Mouse (Mus musculus) midbrain, embryonic 10.5 days (tissue): Measurements from ENCODE around the gene Map3k14. TPM values are rescaled to one million over a fixed set of nuclear protein-coding genes. Genes with fewer than 3 reads are reported as not detected.

Experiments used
- DNase-seq: peaks from one replicate; pipeline ENCODE4 v3.0.0-alpha.2; 2017; ENCODE audit warnings: low spot score
- H3K27ac ChIP-seq: fragments of 300-500 bp; sonication (generic); replicated peaks from 2 replicates; pipeline ENCODE4 v1.5.1; 2016; ENCODE audit warnings: mild to moderate bottlenecking
- H3K27me3 ChIP-seq: fragments of 300-500 bp; sonication (generic); 2 replicates; pipeline ENCODE4 v1.6.1; 2016; ENCODE audit warnings: low read depth, mild to moderate bottlenecking; ENCODE audit not compliant: poor library complexity, severe bottlenecking
- H3K36me3 ChIP-seq: fragments of 300-500 bp; sonication (generic); 2 replicates; pipeline ENCODE4 v1.6.1; 2016; ENCODE audit warnings: mild to moderate bottlenecking, moderate library complexity
- H3K4me1 ChIP-seq: fragments of 300-500 bp; sonication (generic); 2 replicates; pipeline ENCODE4 v1.6.1; 2016
- H3K4me3 ChIP-seq: fragments of 300-500 bp; sonication (generic); 2 replicates; pipeline ENCODE4 v1.5.1; 2016; ENCODE audit warnings: mild to moderate bottlenecking, moderate library complexity
- H3K9me3 ChIP-seq: fragments of 300-500 bp; sonication (generic); replicated peaks from 2 replicates; pipeline ENCODE4 v1.6.1; 2016; ENCODE audit warnings: mild to moderate bottlenecking
- WGBS: fragments of 180-500 bp; shearing (Covaris S2); methylation state at CpG from one replicate; pipeline ENCODE4 v1.1.7; 2016; 5-methylcytosine and 5-hydroxymethylcytosine counted together
- polyA plus RNA-seq: library from polyadenylated mRNA; unstranded; fragments of >200 nt; fragmentation: Nextera tagmentation; extraction: Ambion mirVana; gene quantifications from 2 replicates; pipeline ENCODE4 v1.2.1, GENCODE M21; 2016

The Map3k14 gene
- polyA plus RNA-seq, 1 experiment from 2014 or later, result 4.4 TPM

GRCm38 (mm10) chr11:103250324-103250723, 16.9 kb downstream of the Map3k14 start:
- peaks cover 38% of the 10 kb centered on the region for H3K4me1 ChIP-seq
- H3K27ac ChIP-seq, result no peak overlapping the region
- no peaks in the 10 kb centered on the region for H3K36me3 ChIP-seq
- no peaks in the 10 kb centered on the region for H3K27me3 ChIP-seq
- no peak for DNase-seq
- no peaks in the 10 kb centered on the region for H3K9me3 ChIP-seq
- no peak overlapping the region for H3K4me3 ChIP-seq
- 94% methylated on average over 3 of the region's 3 CpGs for WGBS

GRCm38 (mm10) chr11:103249509-103249908, 17.8 kb downstream of the Map3k14 start:
- H3K36me3 ChIP-seq, result 0 out of 2 replicates have a peak, but pooled peaks cover 4% of the 10 kb centered on the region
- H3K4me3 ChIP-seq, result no peak overlapping the region
- DNase-seq, result no peak
- H3K27ac ChIP-seq, result no peak overlapping the region
- no peaks in the 10 kb centered on the region for H3K27me3 ChIP-seq
- no peaks in the 10 kb centered on the region for H3K9me3 ChIP-seq
- 75% methylated on average over 6 of the region's 6 CpGs for WGBS
- peaks cover 38% of the 10 kb centered on the region for H3K4me1 ChIP-seq

GRCm38 (mm10) chr11:103248837-103249236, 18.4 kb downstream of the Map3k14 start:
- H3K4me1 ChIP-seq, result peaks cover 38% of the 10 kb centered on the region
- H3K27me3 ChIP-seq, result no peaks in the 10 kb centered on the region
- 0 out of 2 replicates have a peak, but pooled peaks cover 5% of the 10 kb centered on the region for H3K36me3 ChIP-seq
- no peak overlapping the region for H3K4me3 ChIP-seq
- no peaks in the 10 kb centered on the region for H3K9me3 ChIP-seq
- H3K27ac ChIP-seq, result no peak overlapping the region
- WGBS, result 63% methylated on average over 5 of the region's 5 CpGs
- DNase-seq, result no peak

- WGBS, result 91% methylated on average over 11 of the region's 11 CpGs
- 0 out of 2 replicates have a peak, but pooled peaks cover 9% of the 10 kb centered on the region for H3K36me3 ChIP-seq
- peaks cover 32% of the 10 kb centered on the region for H3K4me1 ChIP-seq
- H3K9me3 ChIP-seq, result no peaks in the 10 kb centered on the region
- no peaks in the 10 kb centered on the region for H3K27me3 ChIP-seq
- no peak overlapping the region for H3K4me3 ChIP-seq
- H3K27ac ChIP-seq, result no peak overlapping the region
- DNase-seq, result no peak
Measured at GRCm38 (mm10) chr11:103247504-103248177, 19.6 kb downstream of the Map3k14 start.

- WGBS, result 92% methylated on average over 4 of the region's 4 CpGs
- Histone ChIP-seq H3K27ac (no peak overlapping the region), H3K4me1 (peaks cover 32% of the 10 kb centered on the region), H3K9me3 (no peaks in the 10 kb centered on the region), H3K27me3 (no peaks in the 10 kb centered on the region), H3K36me3 (peaks cover 14% of the 10 kb centered on the region), H3K4me3 (no peak overlapping the region)
- no peak for DNase-seq
Measured at GRCm38 (mm10) chr11:103246731-103247290, 20.5 kb downstream of the Map3k14 start.

- Histone ChIP-seq H3K36me3 (peaks cover 20% of the 10 kb centered on the region), H3K9me3 (no peaks in the 10 kb centered on the region), H3K27ac (0 out of 2 replicates have a peak overlapping the region, but pooled peaks have one; percentile 7), H3K4me3 (no peak overlapping the region), H3K4me1 (peaks cover 32% of the 10 kb centered on the region), H3K27me3 (no peaks in the 10 kb centered on the region)
- DNase-seq, result no peak
- WGBS, result 87% methylated on average over 10 of the region's 10 CpGs
Measured at GRCm38 (mm10) chr11:103246081-103246730, 21.1 kb downstream of the Map3k14 start.

- no peaks in the 10 kb centered on the region for H3K27me3 ChIP-seq
- WGBS, result 92% methylated on average over 4 of the region's 4 CpGs
- peaks cover 34% of the 10 kb centered on the region for H3K36me3 ChIP-seq
- peaks cover 31% of the 10 kb centered on the region for H3K4me1 ChIP-seq
- no peak overlapping the region for H3K4me3 ChIP-seq
- DNase-seq, result no peak
- no peaks in the 10 kb centered on the region for H3K9me3 ChIP-seq
- no peak overlapping the region for H3K27ac ChIP-seq
Measured at GRCm38 (mm10) chr11:103244856-103245255, 22.4 kb downstream of the Map3k14 start.

- H3K27ac ChIP-seq, result no peak overlapping the region
- 57% methylated on average over 7 of the region's 7 CpGs for WGBS
Measured at GRCm38 (mm10) chr11:103240740-103241139, 26.5 kb downstream of the Map3k14 start.

GRCm38 (mm10) chr11:103237757-103238156, 29.5 kb downstream of the Map3k14 start:
- Histone ChIP-seq H3K36me3 (peaks cover 72% of the 10 kb centered on the region), H3K27me3 (no peaks in the 10 kb centered on the region), H3K27ac (no peak overlapping the region), H3K9me3 (no peaks in the 10 kb centered on the region), H3K4me3 (no peak overlapping the region), H3K4me1 (0 out of 2 replicates have a peak, but pooled peaks cover 7% of the 10 kb centered on the region)
- DNase-seq, result no peak
- 73% methylated on average over 9 of the region's 9 CpGs for WGBS

More at GRCm38 (mm10) chr11:103240740-103241139, 26.5 kb downstream of the Map3k14 start:
- DNase-seq, result no peak
- H3K4me1 ChIP-seq, result no peaks in the 10 kb centered on the region; the same call in 1 of the 2 replicates
- no peaks in the 10 kb centered on the region for H3K27me3 ChIP-seq
- peaks cover 75% of the 10 kb centered on the region for H3K36me3 ChIP-seq
- no peak overlapping the region for H3K4me3 ChIP-seq
- H3K9me3 ChIP-seq, result no peaks in the 10 kb centered on the region

GRCm38 (mm10) chr11:103236903-103237302, 30.4 kb downstream of the Map3k14 start:
- no peaks in the 10 kb centered on the region for H3K27me3 ChIP-seq
- no peak overlapping the region for H3K27ac ChIP-seq
- no peak for DNase-seq
- 0 out of 2 replicates have a peak, but pooled peaks cover 7% of the 10 kb centered on the region for H3K4me1 ChIP-seq
- no peaks in the 10 kb centered on the region for H3K9me3 ChIP-seq
- no peak overlapping the region for H3K4me3 ChIP-seq
- WGBS, result 89% methylated on average over 10 of the region's 10 CpGs
- H3K36me3 ChIP-seq, result peaks cover 67% of the 10 kb centered on the region

- H3K27ac ChIP-seq, result no peak overlapping the region
- 0 out of 2 replicates have a peak, but pooled peaks cover 7% of the 10 kb centered on the region for H3K4me1 ChIP-seq
- H3K27me3 ChIP-seq, result no peaks in the 10 kb centered on the region
- peaks cover 67% of the 10 kb centered on the region for H3K36me3 ChIP-seq
- no peak overlapping the region for H3K4me3 ChIP-seq
- H3K9me3 ChIP-seq, result no peaks in the 10 kb centered on the region
- DNase-seq, result no peak
- 82% methylated on average over 6 of the region's 6 CpGs for WGBS
Measured at GRCm38 (mm10) chr11:103236431-103236830, 30.8 kb downstream of the Map3k14 start.

- 73% methylated on average over 11 of the region's 11 CpGs for WGBS
- Histone ChIP-seq H3K27ac (peak overlapping the region; percentile 13; the same call in 1 of the 2 replicates), H3K9me3 (no peaks in the 10 kb centered on the region), H3K27me3 (no peaks in the 10 kb centered on the region), H3K36me3 (peaks cover 67% of the 10 kb centered on the region), H3K4me3 (no peak overlapping the region), H3K4me1 (0 out of 2 replicates have a peak, but pooled peaks cover 7% of the 10 kb centered on the region)
- DNase-seq, result no peak
Measured at GRCm38 (mm10) chr11:103235702-103236101, 31.6 kb downstream of the Map3k14 start.
